Mouse (Mus musculus): ENCODE results near the gene Tnk1. TPM values are rescaled to one million over a fixed set of nuclear protein-coding genes. Genes with fewer than 3 reads are reported as not detected.

Gene Tnk1
- polyA plus RNA-seq, 1 experiment from 2014 or later = 0.69 TPM

GRCm38 (mm10) chr11:69835966-69836335 is 22.6 kb downstream of the Tnk1 start:
- Histone ChIP-seq H3K27me3 (ENCODE audit: insufficient read depth, low read length) (peaks cover 39% of the 10 kb centered on the region), H3K9ac (replicated peaks) (no peak overlapping the region), H3K4me3 (ENCODE audit: low read depth, low read length) (no peak overlapping the region), H3K9me3 (ENCODE audit: low read length) (no peaks in the 10 kb centered on the region), H3K4me2 (ENCODE audit: low read depth, low read length) (no peak overlapping the region), H3K27ac (ENCODE audit: low read depth) (no peak overlapping the region), H3K36me3 (replicated peaks; ENCODE audit: insufficient read depth, low read length) (0 out of 2 replicates have a peak, but pooled peaks cover 4% of the 10 kb centered on the region), H3K4me1 (ENCODE audit: insufficient read depth) (peaks cover 46% of the 10 kb centered on the region)
- no peak for DNase-seq
- TF ChIP-seq CTCF (IDR thresholded peaks at IDR 0.05; ENCODE audit: low read depth) (no peak), EP300 (IDR thresholded peaks at IDR 0.05; ENCODE audit: low read depth) (no peak)
- no peak for ATAC-seq
- 36% methylated on average over 4 of the region's 4 CpGs for WGBS (ENCODE audit: insufficient replicate concordance)

- WGBS (ENCODE audit: insufficient replicate concordance) = 28% methylated on average over 9 of the region's 9 CpGs
- TF ChIP-seq CTCF (IDR thresholded peaks at IDR 0.05; ENCODE audit: low read depth) (no peak), EP300 (IDR thresholded peaks at IDR 0.05; ENCODE audit: low read depth) (no peak)
- Histone ChIP-seq H3K9me3 (ENCODE audit: low read length) (no peaks in the 10 kb centered on the region), H3K4me2 (ENCODE audit: low read depth, low read length) (no peak overlapping the region), H3K4me1 (ENCODE audit: insufficient read depth) (peaks cover 46% of the 10 kb centered on the region), H3K4me3 (ENCODE audit: low read depth, low read length) (no peak overlapping the region), H3K27me3 (ENCODE audit: insufficient read depth, low read length) (peaks cover 39% of the 10 kb centered on the region), H3K9ac (replicated peaks) (no peak overlapping the region), H3K27ac (ENCODE audit: low read depth) (no peak overlapping the region), H3K36me3 (replicated peaks; ENCODE audit: insufficient read depth, low read length) (0 out of 2 replicates have a peak, but pooled peaks cover 4% of the 10 kb centered on the region)
- DNase-seq (no peak), ATAC-seq (no peak)
Observed at GRCm38 (mm10) chr11:69835326-69835965, 23.1 kb downstream of the Tnk1 start.

- peak overlapping the region; percentile 62 for H3K9ac ChIP-seq (replicated peaks)
- H3K27me3 ChIP-seq (ENCODE audit: insufficient read depth, low read length) = peaks cover 39% of the 10 kb centered on the region
- H3K4me1 ChIP-seq (ENCODE audit: insufficient read depth) = peaks cover 35% of the 10 kb centered on the region
- no peak overlapping the region for H3K27ac ChIP-seq (ENCODE audit: low read depth)
- H3K4me2 ChIP-seq (ENCODE audit: low read depth, low read length) = peak overlapping the region; percentile 81
- DNase-seq (peak; percentile 74), ATAC-seq (peak; percentile 12)
- peak overlapping the region; percentile 40 for H3K4me3 ChIP-seq (ENCODE audit: low read depth, low read length)
- TF ChIP-seq CTCF (IDR thresholded peaks at IDR 0.05; ENCODE audit: low read depth) (no peak), EP300 (IDR thresholded peaks at IDR 0.05; ENCODE audit: low read depth) (no peak)
- 6% methylated on average over 34 of the region's 48 CpGs for WGBS (ENCODE audit: insufficient replicate concordance)
- 0 out of 2 replicates have a peak, but pooled peaks cover 2% of the 10 kb centered on the region for H3K36me3 ChIP-seq (replicated peaks; ENCODE audit: insufficient read depth, low read length)
- no peaks in the 10 kb centered on the region for H3K9me3 ChIP-seq (ENCODE audit: low read length)
Observed at GRCm38 (mm10) chr11:69834001-69834549, 24.5 kb downstream of the Tnk1 start.

- H3K36me3 ChIP-seq (replicated peaks; ENCODE audit: insufficient read depth, low read length) = 0 out of 2 replicates have a peak, but pooled peaks cover 2% of the 10 kb centered on the region
- WGBS (ENCODE audit: insufficient replicate concordance) = 43% methylated on average over 8 of the region's 8 CpGs
- DNase-seq (no peak), ATAC-seq (no peak)
- peak overlapping the region; percentile 81 for H3K4me2 ChIP-seq (ENCODE audit: low read depth, low read length)
- no peak overlapping the region for H3K27ac ChIP-seq (ENCODE audit: low read depth)
- TF ChIP-seq CTCF (IDR thresholded peaks at IDR 0.05; ENCODE audit: low read depth) (no peak), EP300 (IDR thresholded peaks at IDR 0.05; ENCODE audit: low read depth) (no peak)
- peak overlapping the region; percentile 40 for H3K4me3 ChIP-seq (ENCODE audit: low read depth, low read length)
- H3K9ac ChIP-seq (replicated peaks) = peak overlapping the region; percentile 62
- H3K27me3 ChIP-seq (ENCODE audit: insufficient read depth, low read length) = peaks cover 39% of the 10 kb centered on the region
- no peaks in the 10 kb centered on the region for H3K9me3 ChIP-seq (ENCODE audit: low read length)
- peaks cover 31% of the 10 kb centered on the region for H3K4me1 ChIP-seq (ENCODE audit: insufficient read depth)
Observed at GRCm38 (mm10) chr11:69833554-69833953, 25.0 kb downstream of the Tnk1 start.

- Histone ChIP-seq H3K27me3 (ENCODE audit: insufficient read depth, low read length) (peaks cover 6% of the 10 kb centered on the region; the same call in 1 of the 2 replicates), H3K4me1 (ENCODE audit: insufficient read depth) (peaks cover 6% of the 10 kb centered on the region), H3K9me3 (ENCODE audit: low read length) (no peaks in the 10 kb centered on the region), H3K4me3 (ENCODE audit: low read depth, low read length) (no peak overlapping the region), H3K4me2 (ENCODE audit: low read depth, low read length) (no peak overlapping the region), H3K27ac (ENCODE audit: low read depth) (no peak overlapping the region), H3K36me3 (replicated peaks; ENCODE audit: insufficient read depth, low read length) (0 out of 2 replicates have a peak, but pooled peaks cover 2% of the 10 kb centered on the region), H3K9ac (replicated peaks) (no peak overlapping the region)
- no peak for TF ChIP-seq EP300 (IDR thresholded peaks at IDR 0.05; ENCODE audit: low read depth)
- TF ChIP-seq CTCF (IDR thresholded peaks at IDR 0.05; ENCODE audit: low read depth) = no peak
- ATAC-seq (no peak), DNase-seq (no peak)
- WGBS (ENCODE audit: insufficient replicate concordance) = 83% methylated on average over 5 of the region's 5 CpGs
Observed at GRCm38 (mm10) chr11:69828832-69829231, 29.7 kb downstream of the Tnk1 start.

GRCm38 (mm10) chr11:69823456-69823855 is 35.1 kb downstream of the Tnk1 start:
- Histone ChIP-seq H3K4me1 (ENCODE audit: insufficient read depth) (no peaks in the 10 kb centered on the region), H3K27ac (ENCODE audit: low read depth) (no peak overlapping the region), H3K27me3 (ENCODE audit: insufficient read depth, low read length) (no peaks in the 10 kb centered on the region), H3K36me3 (replicated peaks; ENCODE audit: insufficient read depth, low read length) (no peaks in the 10 kb centered on the region), H3K9me3 (ENCODE audit: low read length) (no peaks in the 10 kb centered on the region), H3K4me2 (ENCODE audit: low read depth, low read length) (no peak overlapping the region), H3K4me3 (ENCODE audit: low read depth, low read length) (no peak overlapping the region), H3K9ac (replicated peaks) (no peak overlapping the region)
- ATAC-seq = no peak
- TF ChIP-seq CTCF (IDR thresholded peaks at IDR 0.05; ENCODE audit: low read depth) (no peak), EP300 (IDR thresholded peaks at IDR 0.05; ENCODE audit: low read depth) (no peak)
- WGBS (ENCODE audit: insufficient replicate concordance) = 69% methylated on average over 2 of the region's 2 CpGs
- DNase-seq = no peak

All from liver, postnatal 0 days (tissue).